Mouse (Mus musculus): Measurements from ENCODE around the gene Tm4sf19. TPM values are rescaled to one million over a fixed set of nuclear protein-coding genes. Genes with fewer than 3 reads are reported as not detected.

Gene Tm4sf19
- total and polyA plus RNA-seq, 2 experiments: not detected

DNA sequence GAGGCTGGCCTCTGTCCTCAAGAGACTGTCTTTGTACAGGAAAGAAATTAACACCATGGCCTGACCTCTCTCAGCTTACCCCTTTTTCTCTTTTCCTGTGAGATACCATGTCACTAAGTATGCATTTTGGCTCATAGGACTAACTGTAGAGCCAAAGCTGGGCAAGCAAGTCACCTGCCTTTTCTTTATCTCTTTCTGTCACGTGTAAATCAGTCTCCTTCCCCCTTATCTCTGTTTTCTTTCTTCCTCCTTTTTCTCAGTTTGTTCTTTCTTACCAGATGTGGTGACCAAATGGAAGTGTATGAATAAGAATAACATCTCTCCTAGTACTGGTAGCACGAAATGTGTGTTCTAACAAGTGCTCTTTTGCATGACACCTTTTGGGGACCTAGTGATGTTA lies 15.4 kb upstream of the Tm4sf19 start:
- H3K36me3 ChIP-seq (ENCODE audit: control insufficient read depth, insufficient read depth, low read length): peaks cover 43% of the 10 kb centered on the region
- no peak for TF ChIP-seq POLR2A (IDR thresholded peaks at IDR 0.05; ENCODE audit: extremely low read depth, insufficient read depth, low read length)
- no peak for TF ChIP-seq CTCF (IDR thresholded peaks at IDR 0.05; ENCODE audit: low read depth, low read length)
- H3K4me1 ChIP-seq (ENCODE audit: control insufficient read depth, insufficient read depth, low read length): no peaks in the 10 kb centered on the region
- H3K79me2 ChIP-seq (ENCODE audit: control insufficient read depth, insufficient read depth, low read length): no peaks in the 10 kb centered on the region
- no peak overlapping the region for H3K9ac ChIP-seq (ENCODE audit: low read depth, low read length)
- WGBS: 79% methylated on average over 2 of the region's 2 CpGs
- no peaks in the 10 kb centered on the region for H3K27me3 ChIP-seq (ENCODE audit: control insufficient read depth, insufficient read depth, low read length)
- DNase-seq (ENCODE audit: extremely low read depth, low read depth, low spot score): no peak
- H3K27ac ChIP-seq (replicated peaks; ENCODE audit: insufficient read depth, low read depth, low read length): no peak overlapping the region
- no peak overlapping the region for H3K4me3 ChIP-seq (ENCODE audit: insufficient read depth, low read depth, low read length)

DNA sequence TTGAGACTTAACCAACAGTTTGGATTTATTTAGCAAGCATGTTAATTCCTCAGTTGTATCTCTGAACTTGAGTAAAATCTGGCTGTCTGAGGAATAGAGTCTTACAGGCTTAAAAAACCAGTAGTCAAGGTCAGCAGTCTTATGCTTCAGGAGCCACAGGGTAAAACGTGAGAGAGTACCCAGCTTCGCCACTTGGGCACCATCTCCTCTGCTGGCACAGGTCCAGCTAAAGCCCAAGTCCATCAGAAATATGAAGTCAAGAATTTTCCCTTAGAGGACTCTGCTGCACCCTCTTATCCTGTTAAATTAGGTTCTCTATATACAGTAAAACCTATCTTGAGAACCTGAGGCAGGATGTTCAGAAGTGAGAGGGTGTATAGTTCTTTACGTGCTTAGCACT lies 13.5 kb upstream of the Tm4sf19 start:
- peaks cover 36% of the 10 kb centered on the region for H3K36me3 ChIP-seq (ENCODE audit: control insufficient read depth, insufficient read depth, low read length)

DNA sequence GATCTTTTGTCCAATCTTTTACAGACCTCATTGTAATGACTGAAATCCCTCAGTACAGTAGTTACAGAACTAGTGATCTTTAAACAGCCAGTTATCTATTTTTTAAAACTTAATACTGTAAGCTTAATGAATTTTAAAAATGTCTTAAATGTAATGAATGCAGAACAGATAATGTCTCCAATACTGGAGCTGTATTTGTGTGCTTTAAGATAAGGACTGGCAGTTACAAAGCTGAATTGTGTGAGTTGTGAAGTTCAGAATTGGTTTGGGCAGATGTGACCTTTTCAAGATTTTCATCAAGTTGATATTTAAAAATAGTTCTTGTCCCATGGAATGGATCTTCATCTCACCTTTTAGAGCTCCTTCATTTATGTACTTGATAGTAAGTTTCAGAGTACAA lies 11.3 kb upstream of the Tm4sf19 start:
- Histone ChIP-seq H3K4me3 (ENCODE audit: insufficient read depth, low read depth, low read length) (no peak overlapping the region), H3K4me1 (ENCODE audit: control insufficient read depth, insufficient read depth, low read length) (no peaks in the 10 kb centered on the region), H3K27me3 (ENCODE audit: control insufficient read depth, insufficient read depth, low read length) (no peaks in the 10 kb centered on the region), H3K9ac (ENCODE audit: low read depth, low read length) (no peak overlapping the region), H3K79me2 (ENCODE audit: control insufficient read depth, insufficient read depth, low read length) (no peaks in the 10 kb centered on the region), H3K36me3 (ENCODE audit: control insufficient read depth, insufficient read depth, low read length) (peaks cover 27% of the 10 kb centered on the region), H3K27ac (replicated peaks; ENCODE audit: insufficient read depth, low read depth, low read length) (no peak overlapping the region)
- TF ChIP-seq POLR2A (IDR thresholded peaks at IDR 0.05; ENCODE audit: extremely low read depth, insufficient read depth, low read length) (no peak), CTCF (IDR thresholded peaks at IDR 0.05; ENCODE audit: low read depth, low read length) (no peak)
- DNase-seq (ENCODE audit: extremely low read depth, low read depth, low spot score): no peak

More for the DNA sequence above, 13.5 kb upstream of the Tm4sf19 start:
- no peak overlapping the region for H3K9ac ChIP-seq (ENCODE audit: low read depth, low read length)
- H3K27me3 ChIP-seq (ENCODE audit: control insufficient read depth, insufficient read depth, low read length): no peaks in the 10 kb centered on the region
- 85% methylated on average over 3 of the region's 3 CpGs for WGBS
- H3K4me1 ChIP-seq (ENCODE audit: control insufficient read depth, insufficient read depth, low read length): no peaks in the 10 kb centered on the region
- DNase-seq (ENCODE audit: extremely low read depth, low read depth, low spot score): no peak
- no peaks in the 10 kb centered on the region for H3K79me2 ChIP-seq (ENCODE audit: control insufficient read depth, insufficient read depth, low read length)
- TF ChIP-seq CTCF (IDR thresholded peaks at IDR 0.05; ENCODE audit: low read depth, low read length) (no peak), POLR2A (IDR thresholded peaks at IDR 0.05; ENCODE audit: extremely low read depth, insufficient read depth, low read length) (no peak)
- H3K27ac ChIP-seq (replicated peaks; ENCODE audit: insufficient read depth, low read depth, low read length): no peak overlapping the region
- no peak overlapping the region for H3K4me3 ChIP-seq (ENCODE audit: insufficient read depth, low read depth, low read length)

DNA sequence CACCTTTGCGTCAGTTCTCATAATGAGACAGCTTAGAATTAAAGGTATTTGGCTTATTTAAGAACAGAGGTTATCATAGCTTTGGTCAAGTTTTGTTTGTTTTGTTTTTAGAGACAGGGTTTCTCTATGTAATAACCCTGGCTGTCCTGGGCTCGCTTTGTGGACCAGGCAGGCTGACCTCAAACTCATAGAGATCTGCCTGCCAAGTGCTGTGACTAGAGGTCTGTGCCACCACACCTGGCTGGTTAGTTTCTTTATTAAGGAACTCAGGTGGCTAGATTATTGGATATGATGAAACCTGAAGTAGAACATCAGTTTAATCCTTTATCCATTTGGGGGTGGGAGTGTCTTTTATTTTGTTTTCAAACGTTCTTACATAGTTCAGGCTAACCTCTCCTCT lies 10.5 kb upstream of the Tm4sf19 start:
- H3K27ac ChIP-seq (replicated peaks; ENCODE audit: insufficient read depth, low read depth, low read length): no peak overlapping the region
- TF ChIP-seq CTCF (IDR thresholded peaks at IDR 0.05; ENCODE audit: low read depth, low read length) (no peak), POLR2A (IDR thresholded peaks at IDR 0.05; ENCODE audit: extremely low read depth, insufficient read depth, low read length) (no peak)

DNA sequence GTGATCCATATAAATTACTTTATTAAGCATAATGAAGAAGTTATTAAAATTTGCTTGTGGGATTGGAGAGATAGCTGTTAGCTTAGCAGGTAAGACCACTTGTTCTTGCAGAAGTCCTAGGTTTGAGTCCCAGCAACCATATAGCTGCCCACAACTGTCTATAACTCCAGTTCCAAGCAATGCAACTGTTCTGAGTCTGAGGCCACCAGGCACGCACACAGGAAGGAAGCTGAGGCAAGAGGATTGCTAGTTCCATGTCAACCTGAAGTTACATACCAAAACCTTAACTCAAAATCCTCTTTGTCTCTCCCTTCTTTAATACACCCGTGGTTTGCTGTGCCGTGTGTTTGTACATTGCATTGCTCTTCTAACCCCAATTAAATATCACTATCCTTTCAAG lies 9.4 kb upstream of the Tm4sf19 start:
- Histone ChIP-seq H3K27me3 (ENCODE audit: control insufficient read depth, insufficient read depth, low read length) (no peaks in the 10 kb centered on the region), H3K4me1 (ENCODE audit: control insufficient read depth, insufficient read depth, low read length) (no peaks in the 10 kb centered on the region), H3K36me3 (ENCODE audit: control insufficient read depth, insufficient read depth, low read length) (peaks cover 15% of the 10 kb centered on the region), H3K79me2 (ENCODE audit: control insufficient read depth, insufficient read depth, low read length) (no peaks in the 10 kb centered on the region), H3K9ac (ENCODE audit: low read depth, low read length) (no peak overlapping the region), H3K27ac (replicated peaks; ENCODE audit: insufficient read depth, low read depth, low read length) (no peak overlapping the region), H3K4me3 (ENCODE audit: insufficient read depth, low read depth, low read length) (no peak overlapping the region)
- 94% methylated on average over 3 of the region's 3 CpGs for WGBS
- no peak for DNase-seq (ENCODE audit: extremely low read depth, low read depth, low spot score)
- TF ChIP-seq POLR2A (IDR thresholded peaks at IDR 0.05; ENCODE audit: extremely low read depth, insufficient read depth, low read length) (no peak), CTCF (IDR thresholded peaks at IDR 0.05; ENCODE audit: low read depth, low read length) (no peak)

More for the DNA sequence above, 10.5 kb upstream of the Tm4sf19 start:
- Histone ChIP-seq H3K27me3 (ENCODE audit: control insufficient read depth, insufficient read depth, low read length) (no peaks in the 10 kb centered on the region), H3K36me3 (ENCODE audit: control insufficient read depth, insufficient read depth, low read length) (peaks cover 24% of the 10 kb centered on the region), H3K79me2 (ENCODE audit: control insufficient read depth, insufficient read depth, low read length) (no peaks in the 10 kb centered on the region), H3K4me3 (ENCODE audit: insufficient read depth, low read depth, low read length) (no peak overlapping the region), H3K9ac (ENCODE audit: low read depth, low read length) (no peak overlapping the region), H3K4me1 (ENCODE audit: control insufficient read depth, insufficient read depth, low read length) (no peaks in the 10 kb centered on the region)
- DNase-seq (ENCODE audit: extremely low read depth, low read depth, low spot score): peak; percentile 68
- WGBS: 25% methylated on average over 3 of the region's 3 CpGs

DNA sequence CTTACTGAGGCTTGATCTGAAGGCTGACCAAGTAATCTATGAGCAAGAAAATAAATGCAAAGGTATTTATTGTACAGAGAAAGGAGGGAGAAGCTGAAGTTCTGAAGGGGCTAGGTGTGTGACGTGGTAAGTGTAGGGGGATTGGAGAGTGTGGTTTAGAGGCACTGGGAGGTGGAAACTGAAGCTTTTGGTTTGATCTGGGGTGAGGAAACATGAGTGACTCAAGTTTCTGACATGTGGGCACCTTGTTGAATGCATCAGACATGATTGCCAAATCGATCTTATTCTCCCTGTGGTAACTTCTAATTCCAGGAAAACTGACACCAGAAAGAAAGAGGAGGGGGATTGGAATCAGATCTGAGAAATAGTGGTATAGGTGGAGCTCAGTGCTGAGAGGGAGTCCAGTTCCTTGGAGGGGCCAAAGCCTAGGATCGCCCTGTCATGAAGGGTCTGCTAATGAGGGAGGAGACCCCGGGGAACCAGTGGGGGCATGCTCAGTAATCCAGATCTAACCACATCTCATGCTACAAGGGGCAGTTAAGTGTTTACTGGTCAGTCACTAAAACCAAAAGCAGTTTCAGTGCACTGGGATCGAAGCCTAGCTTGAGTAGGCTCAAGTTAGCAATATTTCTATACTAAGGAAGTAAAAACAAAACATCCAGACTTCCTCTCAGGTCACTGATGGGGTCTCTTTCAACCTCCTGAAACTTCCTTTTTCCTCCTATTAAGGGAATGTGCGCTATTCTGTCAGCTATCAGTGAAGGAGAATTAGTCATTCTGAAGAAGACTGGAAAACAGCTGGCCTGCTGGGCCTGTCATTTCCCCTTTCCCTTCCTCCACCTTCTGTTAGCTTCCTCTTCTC lies 4.4 kb upstream of the Tm4sf19 start:
- TF ChIP-seq POLR2A (IDR thresholded peaks at IDR 0.05; ENCODE audit: extremely low read depth, insufficient read depth, low read length) (no peak), CTCF (IDR thresholded peaks at IDR 0.05; ENCODE audit: low read depth, low read length) (no peak)
- Histone ChIP-seq H3K9ac (ENCODE audit: low read depth, low read length) (no peak overlapping the region), H3K4me1 (ENCODE audit: control insufficient read depth, insufficient read depth, low read length) (no peaks in the 10 kb centered on the region), H3K4me3 (ENCODE audit: insufficient read depth, low read depth, low read length) (no peak overlapping the region), H3K27me3 (ENCODE audit: control insufficient read depth, insufficient read depth, low read length) (no peaks in the 10 kb centered on the region), H3K79me2 (ENCODE audit: control insufficient read depth, insufficient read depth, low read length) (no peaks in the 10 kb centered on the region), H3K27ac (replicated peaks; ENCODE audit: insufficient read depth, low read depth, low read length) (no peak overlapping the region), H3K36me3 (ENCODE audit: control insufficient read depth, insufficient read depth, low read length) (peaks cover 7% of the 10 kb centered on the region)
- 80% methylated on average over 6 of the region's 6 CpGs for WGBS
- DNase-seq (ENCODE audit: extremely low read depth, low read depth, low spot score): peak; percentile 29
